Mouse (Mus musculus) midbrain, embryonic 15.5 days (tissue): Measurements from ENCODE around the gene Ogfod2. TPM values are rescaled to one million over a fixed set of nuclear protein-coding genes. Genes with fewer than 3 reads are reported as not detected.

Source experiments
- ATAC-seq: fragments of 200-750 bp; cut with Nextera tagmentation; replicated peaks from 2 replicates; pipeline ENCODE4 v1.8.0; 2017; ENCODE audit warnings: moderate TSS enrichment
- H3K27ac ChIP-seq: fragments of 300-500 bp; sonication (generic); 2 replicates; pipeline ENCODE4 v1.5.1; 2015; ENCODE audit warnings: mild to moderate bottlenecking, inconsistent platforms
- H3K27me3 ChIP-seq: fragments of 300-500 bp; sonication (generic); replicated peaks from 2 replicates; pipeline ENCODE4 v1.6.1; 2015; ENCODE audit warnings: inconsistent platforms
- H3K36me3 ChIP-seq: fragments of 300-500 bp; sonication (generic); replicated peaks from 2 replicates; pipeline ENCODE4 v1.6.1; 2015; ENCODE audit warnings: inconsistent platforms
- H3K4me1 ChIP-seq: fragments of 300-500 bp; sonication (generic); 2 replicates; pipeline ENCODE4 v1.6.1; 2015; ENCODE audit warnings: inconsistent platforms
- H3K4me2 ChIP-seq: fragments of 300-500 bp; sonication (generic); 2 replicates; pipeline ENCODE4 v1.6.1; 2015; ENCODE audit warnings: inconsistent platforms, mild to moderate bottlenecking, moderate library complexity
- H3K4me3 ChIP-seq: fragments of 300-500 bp; sonication (generic); 2 replicates; pipeline ENCODE4 v1.5.1; 2015; ENCODE audit warnings: mild to moderate bottlenecking, inconsistent platforms
- H3K9ac ChIP-seq: fragments of 300-500 bp; sonication (generic); 2 replicates; pipeline ENCODE4 v1.6.1; 2015; ENCODE audit warnings: mild to moderate bottlenecking, inconsistent platforms
- H3K9me3 ChIP-seq: fragments of 300-500 bp; sonication (generic); 2 replicates; pipeline ENCODE4 v1.6.1; 2016; ENCODE audit warnings: inconsistent platforms
- WGBS: fragments of 180-500 bp; shearing (Covaris S2); methylation state at CpG from one replicate; pipeline ENCODE4 v1.1.7; 2015; ENCODE audit warnings: mixed read lengths; 5-methylcytosine and 5-hydroxymethylcytosine counted together
- polyA plus RNA-seq: library from polyadenylated mRNA; unstranded; fragments of >200 nt; fragmentation: Nextera tagmentation; extraction: Ambion mirVana; gene quantifications from 2 replicates; pipeline ENCODE4 v1.2.1, GENCODE M21; 2015

Gene Ogfod2
- polyA plus RNA-seq, result 37.7 and 38.0 TPM in 2 replicates

DNA sequence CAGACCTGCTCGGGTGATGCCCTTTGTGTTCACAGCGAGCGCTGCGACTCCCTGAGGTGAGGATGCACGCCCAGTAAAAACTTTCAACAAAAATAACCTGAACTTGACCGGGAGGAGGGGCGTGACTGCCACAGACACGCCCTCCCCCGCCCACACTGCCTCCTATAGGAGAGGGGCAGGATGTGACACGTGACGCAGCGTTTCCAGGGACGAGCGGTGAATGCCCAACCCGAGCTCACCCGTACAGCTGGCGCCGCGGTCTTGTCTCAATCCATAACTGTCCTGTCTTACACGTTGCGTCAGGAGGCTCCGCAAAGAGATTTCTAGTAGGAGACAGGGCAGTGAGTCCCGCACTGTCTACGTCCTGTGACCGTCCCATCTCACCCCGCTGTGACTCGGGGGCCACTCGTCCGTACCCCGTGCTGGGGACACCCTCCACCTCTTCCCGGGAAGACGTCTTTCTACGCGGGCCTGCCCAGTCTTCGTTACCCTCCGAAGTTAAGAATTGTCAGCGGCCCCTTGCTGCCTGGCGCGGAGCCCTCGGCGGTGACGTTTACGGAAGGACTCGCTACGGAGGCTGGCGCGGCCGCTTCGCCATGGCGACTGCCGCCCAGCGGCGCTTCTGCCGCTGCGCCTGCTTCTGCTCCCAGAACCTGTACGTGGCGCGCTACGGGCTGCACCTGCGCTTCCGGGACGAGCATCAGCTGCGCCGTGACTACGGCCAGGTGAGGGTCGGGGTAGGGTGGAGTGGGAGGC is at the start of gene Ogfod2:
Gene Ogfod2, plus strand, starts transcription at position 556 of the 756 bp plus-strand sequence.
- Histone ChIP-seq H3K27me3 (no peaks in the 10 kb centered on the region), H3K9ac (peak within 1 kb of the TSS; percentile 74), H3K4me2 (peak within 1 kb of the TSS; percentile 80), H3K27ac (peak within 1 kb of the TSS; percentile 94), H3K4me1 (peaks cover 32% of the 10 kb centered on the region), H3K36me3 (no peaks in the 10 kb centered on the region), H3K9me3 (no peaks in the 10 kb centered on the region), H3K4me3 (peak within 1 kb of the TSS; percentile 77)
- ATAC-seq, result peak; percentile 97
- WGBS, result 2% methylated on average over 66 of the region's 66 CpGs

DNA sequence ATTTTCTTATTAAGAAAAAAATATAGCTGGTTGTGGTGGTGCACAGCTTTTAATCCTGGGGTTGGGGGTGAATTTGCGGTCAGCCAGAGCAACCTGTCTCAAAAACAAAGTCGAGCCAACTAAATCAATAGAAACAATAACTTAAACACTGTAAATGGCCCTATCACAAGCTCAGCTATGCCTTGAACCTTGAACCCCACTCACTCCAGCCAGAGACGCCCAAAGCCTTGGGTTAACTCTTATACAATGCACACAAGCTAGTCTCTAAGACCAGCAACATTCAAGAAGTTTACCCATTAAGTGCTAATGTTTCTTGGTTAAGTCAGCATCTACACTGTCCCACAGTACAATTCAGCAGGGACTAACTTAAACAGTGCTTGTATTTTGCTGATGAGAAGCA is 42.4 kb upstream of the Ogfod2 start:
- Histone ChIP-seq H3K27me3 (no peaks in the 10 kb centered on the region), H3K4me2 (no peak overlapping the region), H3K4me3 (no peak overlapping the region), H3K27ac (no peak overlapping the region), H3K4me1 (no peaks in the 10 kb centered on the region), H3K9ac (no peak overlapping the region), H3K36me3 (no peaks in the 10 kb centered on the region), H3K9me3 (no peaks in the 10 kb centered on the region)
- WGBS, result 86% methylated on average over 3 of the region's 3 CpGs
- no peak for ATAC-seq

DNA sequence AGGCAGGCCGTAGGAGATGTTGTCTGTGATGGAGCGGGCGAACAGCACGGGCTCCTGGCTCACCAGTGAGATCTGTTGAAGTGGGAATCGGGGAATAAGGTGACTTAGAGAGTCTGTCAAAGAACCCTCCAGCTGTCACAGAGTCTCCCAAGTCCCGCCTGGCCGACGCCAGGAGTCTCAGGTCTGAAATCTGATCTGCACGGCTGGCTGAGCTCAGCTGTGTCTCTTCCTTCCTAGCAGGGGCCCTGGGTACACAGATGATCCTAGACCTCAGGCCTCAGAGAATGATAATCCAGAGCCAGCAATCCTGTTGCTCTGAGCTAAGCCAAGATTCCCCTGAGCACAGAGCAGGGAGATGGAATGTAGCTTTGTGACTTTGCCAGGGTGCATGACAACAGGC is 38.4 kb upstream of the Ogfod2 start:
- no peak overlapping the region for H3K9ac ChIP-seq
- no peaks in the 10 kb centered on the region for H3K36me3 ChIP-seq
- no peak overlapping the region for H3K27ac ChIP-seq
- no peaks in the 10 kb centered on the region for H3K9me3 ChIP-seq
- no peak for ATAC-seq
- no peak overlapping the region for H3K4me2 ChIP-seq
- 0 out of 2 replicates have a peak, but pooled peaks cover 3% of the 10 kb centered on the region for H3K4me1 ChIP-seq
- no peaks in the 10 kb centered on the region for H3K27me3 ChIP-seq
- H3K4me3 ChIP-seq, result no peak overlapping the region
- 48% methylated on average over 9 of the region's 9 CpGs for WGBS

DNA sequence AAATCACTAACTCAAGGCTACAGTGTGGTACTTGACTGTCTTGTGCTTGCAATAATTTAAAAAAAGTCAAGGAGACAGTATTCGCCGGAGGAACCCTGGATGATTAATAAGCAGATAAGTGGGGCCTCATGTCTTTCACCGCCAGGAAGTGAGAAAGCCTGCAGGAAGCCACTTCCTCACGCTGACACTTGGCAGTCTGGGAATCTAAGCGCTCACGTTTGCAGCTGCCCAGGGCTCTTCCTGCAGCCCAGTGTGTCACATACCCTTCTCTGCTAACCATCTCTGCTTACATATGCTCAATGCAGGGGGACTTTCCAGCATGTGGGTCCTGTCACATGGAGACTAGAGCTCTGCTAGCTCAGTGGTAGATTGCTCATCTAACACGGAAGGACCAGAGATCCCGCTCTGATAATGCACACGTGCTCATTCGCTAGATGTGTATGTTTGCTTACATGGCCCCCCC is 37.2 kb upstream of the Ogfod2 start:
- H3K4me2 ChIP-seq, result no peak overlapping the region
- H3K36me3 ChIP-seq, result no peaks in the 10 kb centered on the region
- no peak overlapping the region for H3K27ac ChIP-seq
- H3K4me1 ChIP-seq, result 0 out of 2 replicates have a peak, but pooled peaks cover 5% of the 10 kb centered on the region
- ATAC-seq, result no peak
- H3K4me3 ChIP-seq, result no peak overlapping the region
- no peaks in the 10 kb centered on the region for H3K9me3 ChIP-seq
- WGBS, result 69% methylated on average over 10 of the region's 10 CpGs
- no peaks in the 10 kb centered on the region for H3K27me3 ChIP-seq
- no peak overlapping the region for H3K9ac ChIP-seq

DNA sequence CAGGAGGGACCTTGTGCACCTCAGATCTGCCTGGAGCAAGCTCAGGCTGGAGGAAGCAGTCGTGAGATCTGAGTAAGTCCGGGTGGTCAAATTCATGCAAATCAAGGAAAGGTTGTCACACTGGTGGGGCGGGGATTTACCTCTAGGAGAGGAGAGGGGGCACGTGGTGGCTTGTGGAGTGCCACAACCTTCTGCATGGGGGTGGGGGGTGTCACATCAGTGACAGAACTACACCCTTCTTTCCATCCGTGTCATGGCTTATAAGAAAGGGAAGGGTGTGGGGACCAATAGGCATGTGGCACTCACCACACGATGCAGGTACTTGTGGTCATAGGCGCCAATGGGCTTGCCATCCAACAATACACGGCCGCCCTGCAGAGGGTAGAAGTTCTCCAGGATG is 36.4 kb upstream of the Ogfod2 start:
- no peak overlapping the region for H3K27ac ChIP-seq
- H3K4me2 ChIP-seq, result no peak overlapping the region
- 77% methylated on average over 9 of the region's 9 CpGs for WGBS
- H3K9ac ChIP-seq, result no peak overlapping the region
- no peaks in the 10 kb centered on the region for H3K27me3 ChIP-seq
- no peaks in the 10 kb centered on the region for H3K9me3 ChIP-seq
- H3K4me3 ChIP-seq, result no peak overlapping the region
- H3K4me1 ChIP-seq, result 0 out of 2 replicates have a peak, but pooled peaks cover 5% of the 10 kb centered on the region
- H3K36me3 ChIP-seq, result no peaks in the 10 kb centered on the region
- no peak for ATAC-seq

DNA sequence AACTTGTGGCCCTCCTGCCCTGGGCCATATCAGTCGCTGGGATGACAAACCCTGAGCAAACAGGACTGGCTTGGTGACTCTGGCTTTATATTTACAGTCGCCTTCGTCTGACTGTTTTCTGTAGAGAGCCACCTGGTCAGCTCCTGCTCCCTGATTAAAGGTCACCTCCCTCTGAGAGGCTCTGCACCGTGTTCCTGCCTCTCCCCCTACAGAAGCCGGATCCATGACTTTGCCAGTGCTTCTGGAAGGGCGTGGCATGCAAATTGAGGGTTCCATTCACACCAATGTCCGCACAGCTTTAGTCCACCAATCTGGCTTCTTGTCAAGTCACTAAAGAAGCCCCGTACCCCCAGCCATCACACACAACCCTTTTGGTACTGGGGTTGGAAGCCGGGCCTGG is 35.5 kb upstream of the Ogfod2 start:
- Histone ChIP-seq H3K4me3 (no peak overlapping the region), H3K4me1 (0 out of 2 replicates have a peak, but pooled peaks cover 5% of the 10 kb centered on the region), H3K9me3 (no peaks in the 10 kb centered on the region), H3K9ac (no peak overlapping the region), H3K4me2 (no peak overlapping the region), H3K27ac (no peak overlapping the region), H3K27me3 (no peaks in the 10 kb centered on the region), H3K36me3 (no peaks in the 10 kb centered on the region)
- 52% methylated on average over 9 of the region's 9 CpGs for WGBS
- no peak for ATAC-seq

DNA sequence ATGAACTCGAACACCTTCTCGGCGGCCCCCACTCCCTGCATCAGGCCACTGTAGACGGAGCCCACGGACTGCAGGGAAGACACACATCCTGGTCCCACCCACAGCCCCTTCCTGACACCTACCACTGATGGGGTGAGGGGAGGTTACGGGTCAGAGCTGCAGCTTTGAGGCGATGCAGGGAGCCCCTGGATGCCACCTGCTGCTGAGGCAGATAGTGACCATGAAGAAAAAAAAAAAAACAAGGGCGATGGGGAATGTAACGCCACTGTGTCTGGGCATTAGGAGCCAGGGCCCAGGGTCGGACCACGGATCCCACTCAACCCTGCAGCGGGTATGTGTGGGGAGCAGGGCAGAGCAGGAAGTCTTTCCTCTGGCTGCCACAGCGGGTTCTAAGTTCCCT is 34.9 kb upstream of the Ogfod2 start:
- no peak for ATAC-seq
- Histone ChIP-seq H3K9ac (no peak overlapping the region), H3K36me3 (no peaks in the 10 kb centered on the region), H3K27me3 (no peaks in the 10 kb centered on the region), H3K4me3 (no peak overlapping the region), H3K4me1 (0 out of 2 replicates have a peak, but pooled peaks cover 5% of the 10 kb centered on the region), H3K27ac (no peak overlapping the region), H3K9me3 (no peaks in the 10 kb centered on the region), H3K4me2 (no peak overlapping the region)
- WGBS, result 87% methylated on average over 13 of the region's 13 CpGs

DNA sequence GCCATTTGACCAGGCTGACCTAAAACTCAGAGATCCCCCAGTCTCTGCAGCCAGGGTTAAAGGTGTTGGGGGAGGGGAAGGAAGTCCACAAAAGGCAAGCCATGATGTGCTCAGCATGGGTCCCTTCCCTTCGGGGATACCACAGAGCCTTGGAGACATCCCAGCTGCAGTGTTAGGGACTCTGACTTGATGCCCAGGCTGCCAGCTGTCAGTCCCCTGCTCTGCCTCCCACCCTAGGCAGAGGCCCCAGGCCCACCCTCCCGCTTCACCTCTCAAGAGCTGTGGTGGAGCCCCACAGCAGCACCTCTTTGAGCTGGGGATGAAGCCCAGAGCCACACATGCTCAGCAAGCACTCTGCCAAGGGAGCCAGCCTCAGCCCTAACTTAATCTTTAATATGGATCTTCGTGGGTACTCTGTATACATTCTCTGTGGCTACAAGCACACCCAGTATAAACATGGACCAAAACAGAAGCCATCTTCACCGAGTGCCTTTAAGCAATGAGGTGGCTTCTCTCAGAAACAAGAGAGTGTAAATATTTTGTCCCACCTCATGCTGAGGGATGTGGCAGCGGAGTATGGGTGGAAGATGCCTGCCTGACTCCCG is 34.1 kb upstream of the Ogfod2 start:
- H3K27ac ChIP-seq, result no peak overlapping the region
- H3K9me3 ChIP-seq, result no peaks in the 10 kb centered on the region
- no peaks in the 10 kb centered on the region for H3K27me3 ChIP-seq
- H3K4me1 ChIP-seq, result 0 out of 2 replicates have a peak, but pooled peaks cover 5% of the 10 kb centered on the region
- no peak overlapping the region for H3K4me2 ChIP-seq
- no peak overlapping the region for H3K9ac ChIP-seq
- 61% methylated on average over 6 of the region's 6 CpGs for WGBS
- no peak for ATAC-seq
- no peak overlapping the region for H3K4me3 ChIP-seq
- H3K36me3 ChIP-seq, result no peaks in the 10 kb centered on the region

DNA sequence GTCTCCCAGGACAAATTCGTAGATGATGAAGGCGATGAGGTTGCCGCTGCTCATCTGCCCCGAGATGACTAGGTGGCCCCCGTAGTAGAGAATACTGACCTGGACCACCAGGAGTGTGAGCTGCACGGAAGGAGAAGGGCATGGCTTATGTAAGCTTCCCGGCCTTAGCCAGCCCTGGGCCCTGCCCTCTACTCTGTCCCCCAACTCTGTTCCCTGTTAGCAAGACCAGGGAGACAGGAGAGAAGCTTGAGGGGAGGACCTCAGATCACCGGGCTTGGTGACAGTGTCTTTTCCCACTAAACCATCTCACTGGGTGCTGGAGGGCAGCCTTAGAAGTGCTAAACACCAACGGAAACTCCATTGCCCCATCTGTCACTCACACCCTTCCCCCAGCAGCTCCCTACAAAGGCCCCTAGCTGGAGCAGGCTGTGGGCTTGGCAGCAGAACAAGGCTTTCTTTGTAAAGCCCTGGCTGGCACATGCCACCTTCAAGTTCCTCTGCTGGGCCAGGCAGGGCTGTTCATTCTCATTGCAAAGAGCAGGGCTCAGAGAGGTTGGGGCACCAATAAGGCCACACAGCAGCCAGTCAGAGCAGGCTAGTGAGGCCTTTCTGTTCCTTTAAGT is 33.2 kb upstream of the Ogfod2 start:
- Histone ChIP-seq H3K36me3 (no peaks in the 10 kb centered on the region), H3K4me3 (no peak overlapping the region), H3K9me3 (no peaks in the 10 kb centered on the region), H3K9ac (no peak overlapping the region), H3K27me3 (no peaks in the 10 kb centered on the region), H3K27ac (peak overlapping the region; percentile 61), H3K4me2 (no peak overlapping the region), H3K4me1 (0 out of 2 replicates have a peak, but pooled peaks cover 5% of the 10 kb centered on the region)
- WGBS, result 60% methylated on average over 9 of the region's 9 CpGs
- ATAC-seq, result peak; percentile 79

DNA sequence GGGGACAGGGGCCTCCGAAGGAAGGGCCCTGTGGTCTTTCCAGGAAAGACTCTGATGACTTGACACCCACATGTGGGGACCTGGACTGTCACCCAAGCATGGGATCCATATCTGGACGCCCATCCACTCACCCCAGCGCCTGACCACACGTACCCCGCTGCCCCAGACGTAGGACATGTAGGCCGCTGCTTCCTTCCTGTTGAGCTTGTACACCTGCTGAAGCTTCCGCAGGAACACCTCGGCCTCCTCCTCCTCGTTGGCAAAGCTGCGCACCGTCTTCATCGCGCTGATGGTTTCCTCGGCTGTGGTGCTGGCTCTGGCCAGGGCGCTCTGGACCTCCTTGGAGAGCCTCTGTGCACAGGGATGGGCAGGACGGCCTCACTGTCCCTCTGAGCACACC is 32.2 kb upstream of the Ogfod2 start:
- 94% methylated on average over 17 of the region's 17 CpGs for WGBS
- Histone ChIP-seq H3K4me1 (0 out of 2 replicates have a peak, but pooled peaks cover 5% of the 10 kb centered on the region), H3K27me3 (no peaks in the 10 kb centered on the region), H3K9me3 (no peaks in the 10 kb centered on the region), H3K4me3 (no peak overlapping the region), H3K36me3 (no peaks in the 10 kb centered on the region), H3K27ac (no peak overlapping the region), H3K4me2 (no peak overlapping the region), H3K9ac (no peak overlapping the region)
- ATAC-seq, result no peak

DNA sequence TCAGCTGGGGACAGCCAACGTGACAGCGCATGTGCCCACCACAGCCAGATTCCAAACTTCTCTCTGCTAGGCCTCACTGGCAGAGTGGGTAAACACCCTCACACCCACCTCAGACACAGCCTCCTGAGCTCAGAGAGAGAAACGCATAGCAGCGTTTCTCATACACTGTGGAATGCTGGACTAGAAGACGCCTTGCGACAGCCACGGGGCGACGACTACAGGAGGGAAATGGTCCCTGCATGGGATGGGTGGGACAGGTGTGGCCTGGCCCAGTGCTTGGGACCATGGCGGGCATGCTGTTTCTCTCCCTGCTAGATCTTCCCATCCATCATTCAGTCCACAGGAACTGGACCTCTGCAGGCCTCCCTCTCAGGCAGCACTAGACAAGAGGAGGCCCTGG is 29.6 kb upstream of the Ogfod2 start:
- H3K4me3 ChIP-seq, result no peak overlapping the region
- H3K4me2 ChIP-seq, result no peak overlapping the region
- H3K27me3 ChIP-seq, result no peaks in the 10 kb centered on the region
- no peak for ATAC-seq
- 90% methylated on average over 10 of the region's 10 CpGs for WGBS
- no peaks in the 10 kb centered on the region for H3K9me3 ChIP-seq
- no peaks in the 10 kb centered on the region for H3K36me3 ChIP-seq
- H3K27ac ChIP-seq, result no peak overlapping the region
- H3K4me1 ChIP-seq, result 0 out of 2 replicates have a peak, but pooled peaks cover 5% of the 10 kb centered on the region
- H3K9ac ChIP-seq, result no peak overlapping the region

DNA sequence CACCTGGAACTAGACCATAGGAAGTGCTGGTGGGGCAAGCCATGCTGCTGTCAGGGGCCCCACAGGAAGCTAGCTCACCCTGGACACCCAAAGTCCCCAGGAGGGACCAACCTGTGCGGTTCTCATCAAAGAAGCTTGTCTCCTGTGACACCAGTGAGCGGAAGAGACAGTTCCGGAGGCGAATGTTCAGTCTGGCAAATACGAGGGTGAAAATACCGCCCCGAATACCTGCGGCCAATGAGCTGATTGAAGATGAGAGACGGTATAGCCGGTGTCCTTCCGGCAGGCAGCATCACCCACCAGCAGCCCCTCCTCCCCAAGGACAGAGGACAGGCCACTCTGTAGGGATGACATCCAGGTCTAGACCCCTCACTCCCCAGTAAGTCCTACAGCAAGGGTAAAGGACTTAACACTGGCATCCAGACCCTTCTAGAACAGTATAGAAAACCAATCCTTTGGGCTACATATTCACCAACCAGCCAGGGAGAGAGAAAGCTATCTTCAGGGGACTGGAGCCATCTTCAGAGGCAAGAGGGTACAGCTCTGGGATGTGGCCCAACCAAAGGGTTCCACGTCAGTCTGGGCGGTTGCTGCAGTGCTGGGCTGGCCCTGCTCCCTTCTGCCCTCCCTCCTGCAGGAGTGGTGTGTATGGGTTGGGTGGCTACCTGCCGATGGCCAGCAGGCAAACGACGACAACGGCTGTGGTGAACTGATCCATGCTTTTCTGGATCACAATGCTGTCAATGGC is 29.0 kb upstream of the Ogfod2 start:
- Histone ChIP-seq H3K4me3 (no peak overlapping the region), H3K4me2 (no peak overlapping the region), H3K27ac (no peak overlapping the region), H3K36me3 (no peaks in the 10 kb centered on the region), H3K4me1 (0 out of 2 replicates have a peak, but pooled peaks cover 5% of the 10 kb centered on the region), H3K27me3 (no peaks in the 10 kb centered on the region), H3K9me3 (no peaks in the 10 kb centered on the region), H3K9ac (no peak overlapping the region)
- WGBS, result 90% methylated on average over 17 of the region's 17 CpGs
- no peak for ATAC-seq
